Mouse (Mus musculus) stomach, postnatal 0 days (tissue): ENCODE results near the gene Trmt1. TPM values are rescaled to one million over a fixed set of nuclear protein-coding genes. Genes with fewer than 3 reads are reported as not detected.
A peak's percentile ranks its signal among the peaks of the same experiment; 100 is the strongest.
"Not testable (repeated sequence)": the region's sequence is repeated elsewhere in the genome, so short reads cannot be mapped to it uniquely, and the experiment has no call there.

ENCODE experiments used
- ATAC-seq: fragments of 200-750 bp; cut with Nextera tagmentation; 2 replicates; pipeline ENCODE4 v1.8.0; 2017; ENCODE audit not compliant: low FRiP score, low TSS enrichment
- DNase-seq: peaks from one replicate; pipeline ENCODE4 v3.0.0-alpha.2; 2016; ENCODE audit warnings: low spot score
- H3K27ac ChIP-seq: fragments of 300-500 bp; sonication (generic); replicated peaks from 2 replicates; pipeline ENCODE4 v1.5.1; 2014; ENCODE audit warnings: mild to moderate bottlenecking, control low read depth
- H3K27me3 ChIP-seq: fragments of 300-500 bp; sonication (generic); 2 replicates; pipeline ENCODE4 v1.6.1; 2014; ENCODE audit warnings: low read length; ENCODE audit not compliant: control insufficient read depth, insufficient read depth
- H3K36me3 ChIP-seq: fragments of 300-500 bp; sonication (generic); 2 replicates; pipeline ENCODE4 v1.6.1; 2014; ENCODE audit warnings: low read length, mixed read lengths; ENCODE audit not compliant: control insufficient read depth, insufficient read depth
- H3K4me1 ChIP-seq: fragments of 300-500 bp; sonication (generic); replicated peaks from 2 replicates; pipeline ENCODE4 v1.6.1; 2014; ENCODE audit warnings: antibody characterized with exemption; ENCODE audit not compliant: control insufficient read depth, insufficient read depth
- H3K4me2 ChIP-seq: fragments of 300-500 bp; sonication (generic); replicated peaks from 2 replicates; pipeline ENCODE4 v1.6.1; 2014; ENCODE audit warnings: low read depth, mild to moderate bottlenecking, control low read depth, moderate library complexity
- H3K4me3 ChIP-seq: fragments of 300-500 bp; sonication (generic); 2 replicates; pipeline ENCODE4 v1.5.1; 2014; ENCODE audit warnings: low read depth, low read length, control low read depth
- H3K9ac ChIP-seq: fragments of 300-500 bp; sonication (generic); 2 replicates; pipeline ENCODE4 v1.6.1; 2014; ENCODE audit warnings: mild to moderate bottlenecking, low read length, control low read depth, mixed read lengths
- H3K9me3 ChIP-seq: fragments of 300-500 bp; sonication (generic); 2 replicates; pipeline ENCODE4 v1.6.1; 2016; ENCODE audit warnings: low read length; ENCODE audit not compliant: control insufficient read depth
- CTCF ChIP-seq: IDR thresholded peaks from 2 replicates; pipeline ENCODE4 v1.5.1; 2016; ENCODE audit warnings: antibody characterized with exemption, low read depth, mild to moderate bottlenecking, moderate library complexity
- EP300 ChIP-seq: optimal IDR thresholded peaks from 2 replicates; pipeline ENCODE3; 2016; ENCODE audit warnings: antibody characterized with exemption
- whole genome bisulfite sequencing: fragments of 180-500 bp; shearing (Covaris S2); extraction: QIAGEN DNeasy Blood & Tissue Kit; methylation state at CpG from one replicate; pipeline ENCODE4 v1.1.7; 2014; 5-methylcytosine and 5-hydroxymethylcytosine counted together
- polyA plus RNA-seq: library from polyadenylated mRNA; unstranded; fragments of >200 nt; fragmentation: Nextera tagmentation; extraction: Ambion mirVana; gene quantifications from 2 replicates; pipeline ENCODE4 v1.2.1, GENCODE M21; 2015

Gene Trmt1
- polyA plus RNA-seq, 1 experiment from 2014 or later, result 45.1 TPM

GRCm38 (mm10) chr8:84668081-84668480, 18.0 kb upstream of the Trmt1 start:
- H3K36me3 ChIP-seq, result no peaks in the 10 kb centered on the region; the same call in 1 of the 2 replicates
- no peak overlapping the region for H3K4me2 ChIP-seq
- ATAC-seq, result no peak
- 60% methylated on average over 1 of the region's 1 CpGs for WGBS
- H3K9me3 ChIP-seq, result no peaks in the 10 kb centered on the region
- no peak for TF ChIP-seq EP300
- no peak for TF ChIP-seq CTCF
- H3K27ac ChIP-seq, result peak overlapping the region; percentile 70
- H3K9ac ChIP-seq, result no peak overlapping the region
- H3K27me3 ChIP-seq, result no peaks in the 10 kb centered on the region
- peak; percentile 56 for DNase-seq
- H3K4me3 ChIP-seq, result no peak overlapping the region
- no peaks in the 10 kb centered on the region for H3K4me1 ChIP-seq

GRCm38 (mm10) chr8:84668731-84669485, 17.2 kb upstream of the Trmt1 start:
- WGBS, result 72% methylated on average over 6 of the region's 6 CpGs
- H3K9me3 ChIP-seq, result no peaks in the 10 kb centered on the region
- no peak for TF ChIP-seq EP300
- TF ChIP-seq CTCF, result no peak
- no peaks in the 10 kb centered on the region for H3K27me3 ChIP-seq
- no peak overlapping the region for H3K9ac ChIP-seq
- ATAC-seq (no peak), DNase-seq (no peak)
- H3K4me2 ChIP-seq, result no peak overlapping the region
- H3K4me1 ChIP-seq, result no peaks in the 10 kb centered on the region
- peak overlapping the region; percentile 70 for H3K27ac ChIP-seq
- no peak overlapping the region for H3K4me3 ChIP-seq
- peaks cover 4% of the 10 kb centered on the region; the same call in 1 of the 2 replicates for H3K36me3 ChIP-seq

- H3K4me3 ChIP-seq, H3K9ac ChIP-seq, H3K9me3 ChIP-seq, H3K4me2 ChIP-seq, H3K4me1 ChIP-seq, H3K27ac ChIP-seq, DNase-seq, H3K27me3 ChIP-seq: not testable (repeated sequence)
- WGBS, result 85% methylated on average over 5 of the region's 5 CpGs
- H3K36me3 ChIP-seq, result peaks cover 10% of the 10 kb centered on the region
- peak; percentile 67 for ATAC-seq
Observed at GRCm38 (mm10) chr8:84670295-84671006, 15.7 kb upstream of the Trmt1 start.

GRCm38 (mm10) chr8:84677305-84677704, 8.8 kb upstream of the Trmt1 start:
- H3K9ac ChIP-seq, result no peak overlapping the region
- H3K4me2 ChIP-seq, result no peak overlapping the region
- H3K36me3 ChIP-seq, result peaks cover 14% of the 10 kb centered on the region
- ATAC-seq (no peak; the same call in 1 of the 2 replicates), DNase-seq (no peak)
- no peaks in the 10 kb centered on the region for H3K4me1 ChIP-seq
- H3K9me3 ChIP-seq, result no peaks in the 10 kb centered on the region
- WGBS, result 89% methylated on average over 5 of the region's 5 CpGs
- TF ChIP-seq EP300 (no peak), CTCF (no peak)
- H3K27me3 ChIP-seq, result no peaks in the 10 kb centered on the region
- no peak overlapping the region for H3K4me3 ChIP-seq
- no peak overlapping the region for H3K27ac ChIP-seq

- Histone ChIP-seq H3K4me2 (no peak overlapping the region), H3K27ac (no peak overlapping the region), H3K9ac (no peak overlapping the region), H3K36me3 (no peaks in the 10 kb centered on the region), H3K4me3 (no peak overlapping the region), H3K27me3 (no peaks in the 10 kb centered on the region), H3K9me3 (no peaks in the 10 kb centered on the region), H3K4me1 (0 out of 2 replicates have a peak, but pooled peaks cover 3% of the 10 kb centered on the region)
- TF ChIP-seq CTCF (no peak), EP300 (no peak)
- 72% methylated on average over 2 of the region's 2 CpGs for WGBS
- no peak for DNase-seq
- no peak for ATAC-seq
Observed at GRCm38 (mm10) chr8:84681476-84681875, 4.6 kb upstream of the Trmt1 start.

- DNase-seq (no peak), ATAC-seq (no peak)
- H3K36me3 ChIP-seq, result no peaks in the 10 kb centered on the region
- H3K4me2 ChIP-seq, result no peak overlapping the region
- no peak overlapping the region for H3K27ac ChIP-seq
- H3K4me3 ChIP-seq, result no peak overlapping the region
- 0 out of 2 replicates have a peak, but pooled peaks cover 3% of the 10 kb centered on the region for H3K4me1 ChIP-seq
- 87% methylated on average over 2 of the region's 2 CpGs for WGBS
- H3K9me3 ChIP-seq, result no peaks in the 10 kb centered on the region
- no peak for TF ChIP-seq CTCF
- no peak for TF ChIP-seq EP300
- H3K27me3 ChIP-seq, result no peaks in the 10 kb centered on the region
- no peak overlapping the region for H3K9ac ChIP-seq
Observed at GRCm38 (mm10) chr8:84682257-84682656, 3.9 kb upstream of the Trmt1 start.
